Mouse (Mus musculus) stomach, embryonic 16.5 days (tissue): Measurements from ENCODE around the gene Hsd17b3. TPM values are rescaled to one million over a fixed set of nuclear protein-coding genes. Genes with fewer than 3 reads are reported as not detected.

Source experiments
- ATAC-seq: fragments of 200-750 bp; cut with Nextera tagmentation; 2 replicates; pipeline ENCODE4 v1.8.0; 2017; ENCODE audit warnings: moderate number of reproducible peaks, moderate TSS enrichment; ENCODE audit not compliant: insufficient read depth, low FRiP score
- H3K27ac ChIP-seq: fragments of 300-500 bp; sonication (generic); 2 replicates; pipeline ENCODE4 v1.5.1; 2014; ENCODE audit warnings: low read length
- H3K27me3 ChIP-seq: fragments of 300-500 bp; sonication (generic); 2 replicates; pipeline ENCODE4 v1.6.1; 2014; ENCODE audit warnings: low read length, control low read depth, mixed read lengths; ENCODE audit not compliant: control insufficient read depth, insufficient read depth
- H3K36me3 ChIP-seq: fragments of 300-500 bp; sonication (generic); 2 replicates; pipeline ENCODE4 v1.6.1; 2014; ENCODE audit warnings: low read length; ENCODE audit not compliant: control insufficient read depth, insufficient read depth
- H3K4me1 ChIP-seq: fragments of 300-500 bp; sonication (generic); 2 replicates; pipeline ENCODE4 v1.6.1; 2014; ENCODE audit warnings: low read length, control low read depth, mixed read lengths; ENCODE audit not compliant: control insufficient read depth, insufficient read depth
- H3K4me2 ChIP-seq: fragments of 300-500 bp; sonication (generic); 2 replicates; pipeline ENCODE4 v1.6.1; 2014; ENCODE audit warnings: low read depth, low read length, mixed read lengths
- H3K4me3 ChIP-seq: fragments of 300-500 bp; sonication (generic); replicated peaks from 2 replicates; pipeline ENCODE4 v1.5.1; 2014; ENCODE audit warnings: mild to moderate bottlenecking, low read length
- H3K9ac ChIP-seq: fragments of 300-500 bp; sonication (generic); 2 replicates; pipeline ENCODE4 v1.6.1; 2014; ENCODE audit warnings: low read length
- H3K9me3 ChIP-seq: fragments of 300-500 bp; sonication (generic); replicated peaks from 2 replicates; pipeline ENCODE4 v1.6.1; 2016; ENCODE audit warnings: low read length, control low read depth; ENCODE audit not compliant: control insufficient read depth
- WGBS: fragments of 180-500 bp; shearing (Covaris S2); extraction: QIAGEN DNeasy Blood & Tissue Kit; methylation state at CpG from one replicate; pipeline ENCODE4 v1.1.7; 2014; 5-methylcytosine and 5-hydroxymethylcytosine counted together
- polyA plus RNA-seq: library from polyadenylated mRNA; unstranded; fragments of >200 nt; fragmentation: Nextera tagmentation; extraction: Ambion mirVana; gene quantifications from 2 replicates; pipeline ENCODE4 v1.2.1, GENCODE M21; 2015

The Hsd17b3 gene
- polyA plus RNA-seq, 1 experiment from 2014 or later: not detected

DNA sequence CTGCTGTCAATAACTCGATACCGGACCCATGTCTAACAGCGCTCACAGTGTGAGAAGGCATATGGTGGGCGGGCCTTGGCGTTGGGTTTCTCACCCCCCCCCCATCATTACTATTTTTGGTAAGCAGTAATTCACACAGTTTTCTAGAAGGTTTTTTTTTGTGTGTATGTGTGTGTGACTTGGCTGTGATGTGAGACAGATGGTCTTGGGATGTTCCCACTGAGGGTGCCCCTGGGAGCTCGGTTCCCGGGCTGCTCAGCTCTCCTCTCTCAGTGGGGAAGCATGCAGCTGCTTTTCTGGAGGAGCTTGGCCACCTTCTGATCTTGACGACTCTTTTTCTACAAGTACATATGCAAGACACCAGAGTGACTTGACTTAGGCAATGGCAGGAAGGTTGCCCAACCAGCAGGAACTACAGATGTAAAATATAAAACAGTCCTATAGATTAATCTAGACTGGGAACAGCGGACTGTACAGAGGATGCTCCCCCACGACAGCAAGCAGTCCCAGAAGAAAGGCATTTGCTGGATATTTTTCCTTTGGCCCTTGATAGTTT is 70.4 kb downstream of the Hsd17b3 start:
- Histone ChIP-seq H3K27ac (peak overlapping the region; percentile 48), H3K4me1 (peaks cover 22% of the 10 kb centered on the region), H3K4me3 (no peak overlapping the region), H3K9ac (no peak overlapping the region), H3K4me2 (no peak overlapping the region), H3K36me3 (no peaks in the 10 kb centered on the region), H3K27me3 (no peaks in the 10 kb centered on the region), H3K9me3 (no peaks in the 10 kb centered on the region)
- ATAC-seq: no peak
- WGBS: 59% methylated on average over 10 of the region's 10 CpGs

GRCm38 (mm10) chr13:64016048-64016447 is 73.0 kb downstream of the Hsd17b3 start:
- Histone ChIP-seq H3K27ac (no peak overlapping the region), H3K9ac (no peak overlapping the region), H3K4me2 (no peak overlapping the region), H3K36me3 (no peaks in the 10 kb centered on the region), H3K27me3 (no peaks in the 10 kb centered on the region), H3K4me1 (0 out of 2 replicates have a peak, but pooled peaks cover 8% of the 10 kb centered on the region), H3K4me3 (no peak overlapping the region), H3K9me3 (no peaks in the 10 kb centered on the region)
- ATAC-seq: no peak
- WGBS: 67% methylated on average over 4 of the region's 4 CpGs

DNA sequence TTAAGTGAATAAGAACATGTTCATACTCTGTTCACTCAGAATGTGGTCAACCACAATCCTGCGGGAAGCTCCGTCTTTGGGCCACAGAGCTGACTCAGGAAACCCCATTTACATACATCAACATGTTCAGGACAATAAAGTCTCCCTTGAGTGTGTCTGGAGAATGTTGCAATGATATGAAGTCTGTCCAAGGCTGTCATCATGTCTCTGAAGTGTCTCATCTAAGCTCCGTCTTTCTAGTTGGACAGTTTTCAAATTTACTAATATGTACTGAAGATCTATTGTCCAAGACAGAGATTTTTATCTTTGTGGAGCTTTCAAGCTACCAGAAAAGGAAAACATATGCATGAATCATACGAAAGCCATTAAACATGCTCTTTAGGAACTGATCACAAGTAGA is 77.9 kb downstream of the Hsd17b3 start:
- Histone ChIP-seq H3K4me2 (no peak overlapping the region), H3K27me3 (no peaks in the 10 kb centered on the region), H3K9ac (no peak overlapping the region), H3K36me3 (no peaks in the 10 kb centered on the region), H3K4me3 (no peak overlapping the region), H3K27ac (no peak overlapping the region; the same call in 1 of the 2 replicates), H3K4me1 (no peaks in the 10 kb centered on the region), H3K9me3 (no peaks in the 10 kb centered on the region)
- no peak for ATAC-seq
- WGBS: 55% methylated on average over 4 of the region's 4 CpGs

Other genes starting within 250 kb of the Hsd17b3 start
- gene Slc35d2, start 40.1 kb upstream of the Hsd17b3 start, polyA plus RNA-seq: 6.2 and 7.2 TPM in 2 replicates
- gene Zfp367, start 64.0 kb upstream of the Hsd17b3 start, polyA plus RNA-seq: 17.8 and 20.1 TPM in 2 replicates
- 14.2 and 15.4 TPM in 2 replicates for gene Habp4, start 72.6 kb upstream of the Hsd17b3 start, polyA plus RNA-seq
- gene Cdc14b, start 186.1 kb upstream of the Hsd17b3 start, polyA plus RNA-seq: 25.2 and 28.9 TPM in 2 replicates
- 55.2 and 61.7 TPM in 2 replicates for gene Aaed1, start 223.5 kb upstream of the Hsd17b3 start, polyA plus RNA-seq